Mouse (Mus musculus): ENCODE measurements around the gene Ppargc1a. TPM values are rescaled to one million over a fixed set of nuclear protein-coding genes. Genes with fewer than 3 reads are reported as not detected.

Ppargc1a gene
- polyA plus RNA-seq, 1 experiment: not detected

- Histone ChIP-seq H3K4me3 (ENCODE audit: insufficient read depth, low read length) (no peak overlapping the region), H3K27ac (ENCODE audit: insufficient read depth, low read depth, low read length) (no peak overlapping the region), H3K4me1 (ENCODE audit: control insufficient read depth, insufficient read depth, low read length) (no peaks in the 10 kb centered on the region)
- TF ChIP-seq POLR2A (IDR thresholded peaks at IDR 0.05; ENCODE audit: borderline replicate concordance, low read depth, low read length) (no peak), CTCF (IDR thresholded peaks at IDR 0.05; ENCODE audit: low read depth, low read length) (no peak)
These were observed 16.7 kb upstream of the Ppargc1a start for GRCm38 (mm10) chr5:51584186-51584585.

GRCm38 (mm10) chr5:51583632-51584031, 16.1 kb upstream of the Ppargc1a start:
- TF ChIP-seq CTCF (IDR thresholded peaks at IDR 0.05; ENCODE audit: low read depth, low read length) (no peak), POLR2A (IDR thresholded peaks at IDR 0.05; ENCODE audit: borderline replicate concordance, low read depth, low read length) (no peak)
- Histone ChIP-seq H3K4me1 (ENCODE audit: control insufficient read depth, insufficient read depth, low read length) (no peaks in the 10 kb centered on the region), H3K4me3 (ENCODE audit: insufficient read depth, low read length) (no peak overlapping the region), H3K27ac (ENCODE audit: insufficient read depth, low read depth, low read length) (no peak overlapping the region)

- no peak overlapping the region for H3K27ac ChIP-seq (ENCODE audit: insufficient read depth, low read depth, low read length)
- TF ChIP-seq POLR2A (IDR thresholded peaks at IDR 0.05; ENCODE audit: borderline replicate concordance, low read depth, low read length) (no peak), CTCF (IDR thresholded peaks at IDR 0.05; ENCODE audit: low read depth, low read length) (no peak)
- no peak overlapping the region for H3K4me3 ChIP-seq (ENCODE audit: insufficient read depth, low read length)
- no peaks in the 10 kb centered on the region for H3K4me1 ChIP-seq (ENCODE audit: control insufficient read depth, insufficient read depth, low read length)
These were observed 15.5 kb upstream of the Ppargc1a start for GRCm38 (mm10) chr5:51583030-51583429.

GRCm38 (mm10) chr5:51582618-51583017, 15.1 kb upstream of the Ppargc1a start:
- no peak overlapping the region for H3K27ac ChIP-seq (ENCODE audit: insufficient read depth, low read depth, low read length)
- TF ChIP-seq CTCF (IDR thresholded peaks at IDR 0.05; ENCODE audit: low read depth, low read length) (no peak), POLR2A (IDR thresholded peaks at IDR 0.05; ENCODE audit: borderline replicate concordance, low read depth, low read length) (no peak)
- no peaks in the 10 kb centered on the region for H3K4me1 ChIP-seq (ENCODE audit: control insufficient read depth, insufficient read depth, low read length)
- H3K4me3 ChIP-seq (ENCODE audit: insufficient read depth, low read length): no peak overlapping the region

GRCm38 (mm10) chr5:51577594-51577993, 10.1 kb upstream of the Ppargc1a start:
- Histone ChIP-seq H3K4me1 (ENCODE audit: control insufficient read depth, insufficient read depth, low read length) (no peaks in the 10 kb centered on the region), H3K27ac (ENCODE audit: insufficient read depth, low read depth, low read length) (no peak overlapping the region), H3K4me3 (ENCODE audit: insufficient read depth, low read length) (no peak overlapping the region)
- TF ChIP-seq POLR2A (IDR thresholded peaks at IDR 0.05; ENCODE audit: borderline replicate concordance, low read depth, low read length): no peak
- no peak for TF ChIP-seq CTCF (IDR thresholded peaks at IDR 0.05; ENCODE audit: low read depth, low read length)

GRCm38 (mm10) chr5:51573770-51574169, 6.2 kb upstream of the Ppargc1a start:
- TF ChIP-seq CTCF (IDR thresholded peaks at IDR 0.05; ENCODE audit: low read depth, low read length): no peak
- TF ChIP-seq POLR2A (IDR thresholded peaks at IDR 0.05; ENCODE audit: borderline replicate concordance, low read depth, low read length): no peak
- H3K4me3 ChIP-seq (ENCODE audit: insufficient read depth, low read length): no peak overlapping the region
- no peak overlapping the region for H3K27ac ChIP-seq (ENCODE audit: insufficient read depth, low read depth, low read length)
- no peaks in the 10 kb centered on the region for H3K4me1 ChIP-seq (ENCODE audit: control insufficient read depth, insufficient read depth, low read length)

GRCm38 (mm10) chr5:51568198-51568690, 718 bp upstream of the Ppargc1a start:
- no peak overlapping the region for H3K27ac ChIP-seq (ENCODE audit: insufficient read depth, low read depth, low read length)
- no peaks in the 10 kb centered on the region for H3K4me1 ChIP-seq (ENCODE audit: control insufficient read depth, insufficient read depth, low read length)
- no peak overlapping the region for H3K4me3 ChIP-seq (ENCODE audit: insufficient read depth, low read length)
- TF ChIP-seq CTCF (IDR thresholded peaks at IDR 0.05; ENCODE audit: low read depth, low read length) (no peak), POLR2A (IDR thresholded peaks at IDR 0.05; ENCODE audit: borderline replicate concordance, low read depth, low read length) (no peak)

GRCm38 (mm10) chr5:51565672-51566071, 1.9 kb downstream of the Ppargc1a start:
- TF ChIP-seq POLR2A (IDR thresholded peaks at IDR 0.05; ENCODE audit: borderline replicate concordance, low read depth, low read length) (no peak), CTCF (IDR thresholded peaks at IDR 0.05; ENCODE audit: low read depth, low read length) (no peak)
- no peak overlapping the region for H3K27ac ChIP-seq (ENCODE audit: insufficient read depth, low read depth, low read length)
- H3K4me1 ChIP-seq (ENCODE audit: control insufficient read depth, insufficient read depth, low read length): no peaks in the 10 kb centered on the region
- H3K4me3 ChIP-seq (ENCODE audit: insufficient read depth, low read length): no peak overlapping the region

GRCm38 (mm10) chr5:51565038-51565437, 2.5 kb downstream of the Ppargc1a start:
- TF ChIP-seq POLR2A (IDR thresholded peaks at IDR 0.05; ENCODE audit: borderline replicate concordance, low read depth, low read length): no peak
- TF ChIP-seq CTCF (IDR thresholded peaks at IDR 0.05; ENCODE audit: low read depth, low read length): no peak
- no peak overlapping the region for H3K27ac ChIP-seq (ENCODE audit: insufficient read depth, low read depth, low read length)
- no peak overlapping the region for H3K4me3 ChIP-seq (ENCODE audit: insufficient read depth, low read length)
- no peaks in the 10 kb centered on the region for H3K4me1 ChIP-seq (ENCODE audit: control insufficient read depth, insufficient read depth, low read length)

- TF ChIP-seq POLR2A (IDR thresholded peaks at IDR 0.05; ENCODE audit: borderline replicate concordance, low read depth, low read length): no peak
- TF ChIP-seq CTCF (IDR thresholded peaks at IDR 0.05; ENCODE audit: low read depth, low read length): no peak
- Histone ChIP-seq H3K4me3 (ENCODE audit: insufficient read depth, low read length) (no peak overlapping the region), H3K27ac (ENCODE audit: insufficient read depth, low read depth, low read length) (no peak overlapping the region), H3K4me1 (ENCODE audit: control insufficient read depth, insufficient read depth, low read length) (no peaks in the 10 kb centered on the region)
These were observed 4.0 kb downstream of the Ppargc1a start for GRCm38 (mm10) chr5:51563574-51563973.

Data from bone marrow macrophage, adult 2 months (primary cell).